ENCODE assay signal across 10 mouse cellular contexts in the genomic region with DNA sequence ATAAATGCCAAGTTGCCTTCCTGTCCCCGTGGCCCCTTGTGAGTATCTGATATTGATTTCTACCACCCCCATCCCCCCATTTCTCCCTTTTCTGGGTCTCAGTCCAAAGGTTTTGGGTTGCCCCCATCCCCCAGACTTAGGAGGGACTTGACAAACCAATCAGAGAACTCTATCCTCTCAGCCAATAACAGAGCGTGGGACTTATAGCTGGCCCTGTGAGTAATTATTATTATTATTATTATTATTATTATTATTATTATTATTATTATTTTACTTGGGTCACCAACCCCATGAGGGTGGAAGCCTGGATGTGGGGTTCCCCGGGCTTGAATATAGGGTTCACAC. TPM values are rescaled to one million over a fixed set of nuclear protein-coding genes. Genes with fewer than 3 reads are reported as not detected.
DNase-seq lines count a peak whose midpoint lies in the region; ATAC-seq and TF ChIP-seq lines count a peak whose summit lies in the region.
"Had no signal": no experiment of that assay in that cellular context is flagged by ENCODE, and none has a peak within 500 bp of the region (broad histone marks: within the 10 kb centered on the region; RNA-seq: fewer than 3 reads in every experiment).

No protein-coding gene starts in this region.

- H3K36me3 ChIP-seq in heart, postnatal 0 days (replicated peaks; ENCODE audit: control insufficient read depth, insufficient read depth, low read length) = no peaks in the 10 kb centered on the region
- H3K36me3 ChIP-seq in midbrain, embryonic 12.5 days = no peaks in the 10 kb centered on the region
- no peaks in the 10 kb centered on the region for H3K36me3 ChIP-seq in midbrain, postnatal 0 days (ENCODE audit: insufficient read depth, low read length)
- H3K36me3 ChIP-seq in limb, embryonic 14.5 days (ENCODE audit: control insufficient read depth, insufficient read depth, low read length) = no peaks in the 10 kb centered on the region
- H3K36me3 ChIP-seq in stomach, postnatal 0 days (ENCODE audit: control insufficient read depth, insufficient read depth, low read length) = no peaks in the 10 kb centered on the region

- TF ChIP-seq POLR2A in limb, embryonic 14.5 days (IDR thresholded peaks at IDR 0.05; ENCODE audit: borderline replicate concordance, extremely low read depth, insufficient read depth, insufficient read length) = no peak

- TF ChIP-seq CTCF in heart, postnatal 0 days (IDR thresholded peaks at IDR 0.05; ENCODE audit: low read depth) = no peak
- TF ChIP-seq CTCF in midbrain, postnatal 0 days (IDR thresholded peaks at IDR 0.05) = no peak
- TF ChIP-seq CTCF in stomach, postnatal 0 days (IDR thresholded peaks at IDR 0.05; ENCODE audit: low read depth) = no peak

- intact Hi-C loops in heart, postnatal 36 days (cut with DNase I) = loop anchor here (2.0 kb wide), 2 partner anchors 18 to 30 kb away; no protein-coding TSS in a partner anchor

- 43% methylated on average over 3 of the region's 3 CpGs for WGBS in heart, postnatal 0 days
- WGBS in midbrain, embryonic 12.5 days = 72% methylated on average over 3 of the region's 3 CpGs
- 89% methylated on average over 3 of the region's 3 CpGs for WGBS in midbrain, postnatal 0 days
- 22% methylated on average over 3 of the region's 3 CpGs for WGBS in limb, embryonic 14.5 days
- 72% methylated on average over 3 of the region's 3 CpGs for WGBS in stomach, postnatal 0 days

- H3K27me3 ChIP-seq in heart, postnatal 0 days (ENCODE audit: control insufficient read depth, insufficient read depth, low read length) = no peaks in the 10 kb centered on the region
- peaks cover 8% of the 10 kb centered on the region; the same call in 1 of the 2 replicates for H3K27me3 ChIP-seq in midbrain, embryonic 12.5 days
- no peaks in the 10 kb centered on the region for H3K27me3 ChIP-seq in midbrain, postnatal 0 days (ENCODE audit: insufficient read depth, low read length)
- H3K27me3 ChIP-seq in limb, embryonic 14.5 days (ENCODE audit: control insufficient read depth, insufficient read depth, low read length) = no peaks in the 10 kb centered on the region
- H3K27me3 ChIP-seq in stomach, postnatal 0 days (ENCODE audit: control insufficient read depth, insufficient read depth, low read length) = no peaks in the 10 kb centered on the region

- ATAC-seq in heart, postnatal 0 days (ENCODE audit: insufficient read depth, low read depth) = no peak
- no peak for ATAC-seq in midbrain, embryonic 12.5 days (ENCODE audit: low FRiP score, low read depth)
- no peak for ATAC-seq in midbrain, postnatal 0 days (ENCODE audit: low FRiP score)
- no peak for ATAC-seq in limb, embryonic 14.5 days (ENCODE audit: low FRiP score, low read depth)
- no peak for ATAC-seq in stomach, postnatal 0 days (ENCODE audit: low FRiP score, low TSS enrichment)
- ATAC-seq: activated CD4-positive, CD25-positive, alpha-beta regulatory T cell, adult 4 months had no signal

- H3K27ac ChIP-seq in heart, postnatal 0 days (ENCODE audit: low read depth) = peak overlapping the region; percentile 63
- no peak overlapping the region for H3K27ac ChIP-seq in midbrain, embryonic 12.5 days (replicated peaks)
- H3K27ac ChIP-seq in midbrain, postnatal 0 days (ENCODE audit: low read depth, low read length) = no peak overlapping the region
- H3K27ac ChIP-seq in limb, embryonic 14.5 days (replicated peaks; ENCODE audit: low read depth, low read length) = peak overlapping the region; percentile 84
- H3K27ac ChIP-seq in stomach, postnatal 0 days (replicated peaks) = peak overlapping the region; percentile 76

- H3K9me3 ChIP-seq in heart, postnatal 0 days (replicated peaks; ENCODE audit: control insufficient read depth, low read length) = no peaks in the 10 kb centered on the region
- H3K9me3 ChIP-seq in midbrain, embryonic 12.5 days = no peaks in the 10 kb centered on the region
- H3K9me3 ChIP-seq in midbrain, postnatal 0 days (ENCODE audit: low read length) = no peaks in the 10 kb centered on the region
- H3K9me3 ChIP-seq in limb, embryonic 14.5 days (ENCODE audit: control insufficient read depth, low read length) = no peaks in the 10 kb centered on the region
- H3K9me3 ChIP-seq in stomach, postnatal 0 days (ENCODE audit: control insufficient read depth, low read length) = no peaks in the 10 kb centered on the region
- H3K9me3 ChIP-seq: megakaryocyte, embryonic 14.5 days had no signal

- H3K4me3 ChIP-seq in heart, postnatal 0 days (ENCODE audit: low read depth, low read length) = no peak overlapping the region
- no peak overlapping the region for H3K4me3 ChIP-seq in midbrain, embryonic 12.5 days
- H3K4me3 ChIP-seq in midbrain, postnatal 0 days (ENCODE audit: low read depth, low read length) = no peak overlapping the region
- no peak overlapping the region for H3K4me3 ChIP-seq in limb, embryonic 14.5 days (replicated peaks; ENCODE audit: low read length)
- no peak overlapping the region for H3K4me3 ChIP-seq in stomach, postnatal 0 days (ENCODE audit: low read depth, low read length)
- H3K4me3 ChIP-seq: megakaryocyte, embryonic 14.5 days had no signal

- H3K4me2 ChIP-seq in heart, postnatal 0 days (ENCODE audit: low read depth, low read length) = no peak overlapping the region; the same call in 1 of the 2 replicates
- H3K4me2 ChIP-seq in midbrain, embryonic 12.5 days (replicated peaks) = 0 out of 2 replicates have a peak overlapping the region, but pooled peaks have one; percentile 26
- H3K4me2 ChIP-seq in midbrain, postnatal 0 days (ENCODE audit: low read depth, low read length, poor library complexity, severe bottlenecking) = no peak overlapping the region
- H3K4me2 ChIP-seq in limb, embryonic 14.5 days (replicated peaks; ENCODE audit: low read depth, low read length, severe bottlenecking) = peak overlapping the region; percentile 39
- H3K4me2 ChIP-seq in stomach, postnatal 0 days (replicated peaks; ENCODE audit: low read depth) = no peak overlapping the region

- DNase-seq in heart, postnatal 0 days (ENCODE audit: low spot score) = peak; percentile 4
- no peak for DNase-seq in heart, postnatal 36 days
- no peak for DNase-seq in midbrain, postnatal 0 days (ENCODE audit: low spot score)
- no peak for DNase-seq in limb, embryonic 14.5 days (ENCODE audit: low spot score)
- DNase-seq in stomach, postnatal 0 days (ENCODE audit: low spot score) = no peak
- no peak for DNase-seq in cerebellum, adult 18-20 months
- DNase-seq in testis, postnatal 14 days (ENCODE audit: low spot score) = no peak

- H3K9ac ChIP-seq in heart, postnatal 0 days (replicated peaks; ENCODE audit: low read depth, low read length) = no peak overlapping the region
- no peak overlapping the region for H3K9ac ChIP-seq in midbrain, embryonic 12.5 days (replicated peaks)
- H3K9ac ChIP-seq in midbrain, postnatal 0 days (replicated peaks; ENCODE audit: low read length, poor library complexity, severe bottlenecking) = no peak overlapping the region
- peak overlapping the region; percentile 31; the same call in 1 of the 2 replicates for H3K9ac ChIP-seq in limb, embryonic 14.5 days (ENCODE audit: low read depth, low read length, severe bottlenecking)
- no peak overlapping the region for H3K9ac ChIP-seq in stomach, postnatal 0 days (ENCODE audit: low read length)

- no peak for TF ChIP-seq EP300 in heart, postnatal 0 days (IDR thresholded peaks at IDR 0.05; ENCODE audit: low read depth)
- no peak for TF ChIP-seq EP300 in stomach, postnatal 0 days (optimal IDR thresholded peaks at IDR 0.05)

- peaks cover 12% of the 10 kb centered on the region for H3K4me1 ChIP-seq in heart, postnatal 0 days (ENCODE audit: control insufficient read depth, insufficient read depth)
- H3K4me1 ChIP-seq in midbrain, embryonic 12.5 days = peaks cover 22% of the 10 kb centered on the region; the same call in 1 of the 2 replicates
- no peaks in the 10 kb centered on the region; the same call in 1 of the 2 replicates for H3K4me1 ChIP-seq in midbrain, postnatal 0 days (ENCODE audit: insufficient read depth, low read length)
- peaks cover 67% of the 10 kb centered on the region for H3K4me1 ChIP-seq in limb, embryonic 14.5 days (ENCODE audit: control insufficient read depth, insufficient read depth, low read length)
- peaks cover 2% of the 10 kb centered on the region; the same call in 1 of the 2 replicates for H3K4me1 ChIP-seq in stomach, postnatal 0 days (replicated peaks; ENCODE audit: control insufficient read depth, insufficient read depth)

RNA-seq across cellular contexts. Expression of a gene that starts 27.3 kb away (rescaled TPM):
- total RNA-seq in heart, postnatal 0 days (2014; rRNA removed; ENCODE audit: low replicate concordance) = 1.5 TPM in 1 of 2 replicates, not detected in the other
- 6.0 and 7.0 TPM in 2 replicates for polyA plus RNA-seq in heart, postnatal 0 days (2015; fragmentation: Nextera tagmentation; extraction: Ambion mirVana)
- total RNA-seq in heart, postnatal 36 days (2021) = 1 to 10 TPM; 1.5 to 2.0 TPM
- 15.3 and 24.6 TPM in 2 replicates for polyA plus RNA-seq in midbrain, embryonic 12.5 days (2016; fragmentation: Nextera tagmentation; extraction: Ambion mirVana)
- total RNA-seq in midbrain, postnatal 0 days (2014; rRNA removed) = 0.28 and 0.71 TPM in 2 replicates
- 3.8 and 5.1 TPM in 2 replicates for polyA plus RNA-seq in midbrain, postnatal 0 days (2015; fragmentation: Nextera tagmentation; extraction: Ambion mirVana)
- polyA plus RNA-seq in limb, embryonic 14.5 days (2012; rRNA removed) = 123 and 187 TPM in 2 replicates
- 67.9 and 69.1 TPM in 2 replicates for polyA plus RNA-seq in limb, embryonic 14.5 days (2014; fragmentation: Nextera tagmentation; extraction: Ambion mirVana)
- 6.9 and 8.3 TPM in 2 replicates for polyA plus RNA-seq in stomach, postnatal 0 days (2015; fragmentation: Nextera tagmentation; extraction: Ambion mirVana)
- polyA plus RNA-seq: activated CD4-positive, CD25-positive, alpha-beta regulatory T cell, adult 4 months had no signal

Comparison
In these comparisons a context has a peak if more than half of its experiments do, and no peak if none do; other contexts are left out.
1. H3K4me2 ChIP-seq: peak in midbrain, embryonic 12.5 days (single experiment) and limb, embryonic 14.5 days (single experiment); none in heart, postnatal 0 days (single experiment), midbrain, postnatal 0 days (single experiment) and stomach, postnatal 0 days (single experiment).
2. H3K27ac ChIP-seq: peak in heart, postnatal 0 days (single experiment), limb, embryonic 14.5 days (single experiment) and stomach, postnatal 0 days (single experiment); none in midbrain, embryonic 12.5 days (single experiment) and midbrain, postnatal 0 days (single experiment).